Comparison of ENCODE assay signal across 17 mouse cellular contexts in the genomic region with DNA sequence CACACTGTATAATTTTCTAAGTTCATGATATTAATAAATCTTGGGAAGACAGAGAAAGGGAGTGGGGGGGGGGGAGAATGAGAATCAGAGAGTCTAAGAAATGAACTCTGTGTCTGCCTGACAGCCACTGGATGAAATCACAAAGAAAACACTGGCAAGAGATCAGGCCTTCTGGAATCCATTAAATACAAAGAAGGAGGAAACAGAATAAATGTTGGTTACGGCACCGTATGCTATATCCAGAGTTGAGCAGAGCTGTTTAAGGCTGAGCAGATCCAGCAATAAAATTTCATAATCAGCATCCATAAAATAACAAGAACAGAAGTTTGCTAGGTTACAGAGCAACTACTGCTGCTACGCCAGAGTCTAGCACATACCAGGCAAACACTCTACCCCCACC.
DNase-seq lines count a peak whose midpoint lies in the region; ATAC-seq and TF ChIP-seq lines count a peak whose summit lies in the region.
"Had no signal": no experiment of that assay in that cellular context is flagged by ENCODE, and none has a peak within 500 bp of the region (broad histone marks: within the 10 kb centered on the region; RNA-seq: fewer than 3 reads in every experiment).

No protein-coding gene starts in this region.

- no peak for ATAC-seq in heart, postnatal 0 days (ENCODE audit: insufficient read depth, low read depth)
- ATAC-seq in heart, embryonic 12.5 days (ENCODE audit: insufficient number of reproducible peaks, low FRiP score) = no peak
- peak; percentile 53; the same call in 1 of the 2 replicates for ATAC-seq in limb, embryonic 14.5 days (ENCODE audit: low FRiP score, low read depth)
- no peak for ATAC-seq in cerebellum, adult (ENCODE audit: insufficient number of reproducible peaks, low FRiP score, low TSS enrichment)

- H3K36me3 ChIP-seq in heart, postnatal 0 days (replicated peaks; ENCODE audit: control insufficient read depth, insufficient read depth, low read length) = no peaks in the 10 kb centered on the region
- H3K36me3 ChIP-seq in heart, embryonic 12.5 days = no peaks in the 10 kb centered on the region
- no peaks in the 10 kb centered on the region for H3K36me3 ChIP-seq in limb, embryonic 14.5 days (ENCODE audit: control insufficient read depth, insufficient read depth, low read length)
- H3K36me3 ChIP-seq: G1E; heart, embryonic 15.5 days; hindbrain, embryonic 15.5 days had no signal

- no peak for TF ChIP-seq EP300 in heart, postnatal 0 days (IDR thresholded peaks at IDR 0.05; ENCODE audit: low read depth)

- no peaks in the 10 kb centered on the region for H3K4me1 ChIP-seq in heart, postnatal 0 days (ENCODE audit: control insufficient read depth, insufficient read depth)
- H3K4me1 ChIP-seq in heart, embryonic 12.5 days (replicated peaks) = no peaks in the 10 kb centered on the region
- H3K4me1 ChIP-seq in limb, embryonic 14.5 days (ENCODE audit: control insufficient read depth, insufficient read depth, low read length) = no peaks in the 10 kb centered on the region
- H3K4me1 ChIP-seq: heart, embryonic 15.5 days; hindbrain, embryonic 15.5 days; megakaryocyte, embryonic 14.5 days had no signal

- DNase-seq in heart, postnatal 0 days (ENCODE audit: low spot score) = no peak
- peak; percentile 40 for DNase-seq in layer of hippocampus, adult 9-11 months
- DNase-seq in layer of hippocampus, adult 9-10 months (ENCODE audit: low spot score) = no peak
- DNase-seq in brain, adult 2 months (ENCODE audit: low read depth, low spot score) = peak; percentile 51
- peak; percentile 80 for DNase-seq in limb, embryonic 14.5 days (ENCODE audit: low spot score)
- DNase-seq: adrenal gland, postnatal 14 days; cerebellum, postnatal 14 days; gastrocnemius, postnatal 36 days; right cerebral cortex, adult 18-20 months; spleen, adult 18-20 months had no signal

- 0 out of 2 replicates have a peak overlapping the region, but pooled peaks have one; percentile 13 for H3K27ac ChIP-seq in heart, postnatal 0 days (ENCODE audit: low read depth)
- H3K27ac ChIP-seq in heart, embryonic 12.5 days (ENCODE audit: poor library complexity, severe bottlenecking) = no peak overlapping the region
- H3K27ac ChIP-seq in limb, embryonic 14.5 days (replicated peaks; ENCODE audit: low read depth, low read length) = no peak overlapping the region
- H3K27ac ChIP-seq: heart, embryonic 15.5 days; hindbrain, embryonic 15.5 days; liver, embryonic 14.5 days had no signal

- no peak for TF ChIP-seq CTCF in heart, postnatal 0 days (IDR thresholded peaks at IDR 0.05; ENCODE audit: low read depth)

- H3K4me3 ChIP-seq in heart, postnatal 0 days (ENCODE audit: low read depth, low read length) = no peak overlapping the region
- H3K4me3 ChIP-seq in heart, embryonic 12.5 days = no peak overlapping the region
- H3K4me3 ChIP-seq in limb, embryonic 14.5 days (replicated peaks; ENCODE audit: low read length) = no peak overlapping the region
- H3K4me3 ChIP-seq: heart, embryonic 15.5 days; hindbrain, embryonic 15.5 days; megakaryocyte, embryonic 14.5 days had no signal

- H3K27me3 ChIP-seq in heart, postnatal 0 days (ENCODE audit: control insufficient read depth, insufficient read depth, low read length) = no peaks in the 10 kb centered on the region
- no peaks in the 10 kb centered on the region for H3K27me3 ChIP-seq in heart, embryonic 12.5 days (replicated peaks)
- no peaks in the 10 kb centered on the region for H3K27me3 ChIP-seq in limb, embryonic 14.5 days (ENCODE audit: control insufficient read depth, insufficient read depth, low read length)
- H3K27me3 ChIP-seq: heart, embryonic 15.5 days; hindbrain, embryonic 15.5 days had no signal

- H3K9ac ChIP-seq in heart, postnatal 0 days (replicated peaks; ENCODE audit: low read depth, low read length) = no peak overlapping the region
- H3K9ac ChIP-seq in heart, embryonic 12.5 days = no peak overlapping the region
- H3K9ac ChIP-seq in limb, embryonic 14.5 days (ENCODE audit: low read depth, low read length, severe bottlenecking) = no peak overlapping the region
- H3K9ac ChIP-seq: heart, embryonic 15.5 days; hindbrain, embryonic 15.5 days; liver, embryonic 14.5 days had no signal

- no peak overlapping the region for H3K4me2 ChIP-seq in heart, postnatal 0 days (ENCODE audit: low read depth, low read length)
- H3K4me2 ChIP-seq in heart, embryonic 12.5 days = no peak overlapping the region
- no peak overlapping the region for H3K4me2 ChIP-seq in limb, embryonic 14.5 days (replicated peaks; ENCODE audit: low read depth, low read length, severe bottlenecking)
- H3K4me2 ChIP-seq: heart, embryonic 15.5 days; hindbrain, embryonic 15.5 days had no signal

- 67% methylated on average over 3 of the region's 3 CpGs for WGBS in heart, postnatal 0 days
- WGBS in heart, embryonic 12.5 days = 58% methylated on average over 3 of the region's 3 CpGs
- WGBS in limb, embryonic 14.5 days = 39% methylated on average over 3 of the region's 3 CpGs

- TF ChIP-seq POLR2A in limb, embryonic 14.5 days (IDR thresholded peaks at IDR 0.05; ENCODE audit: borderline replicate concordance, extremely low read depth, insufficient read depth, insufficient read length) = no peak

- no peaks in the 10 kb centered on the region for H3K9me3 ChIP-seq in heart, postnatal 0 days (replicated peaks; ENCODE audit: control insufficient read depth, low read length)
- H3K9me3 ChIP-seq in heart, embryonic 12.5 days (replicated peaks) = no peaks in the 10 kb centered on the region
- H3K9me3 ChIP-seq in limb, embryonic 14.5 days (ENCODE audit: control insufficient read depth, low read length) = no peaks in the 10 kb centered on the region
- H3K9me3 ChIP-seq: G1E; heart, embryonic 15.5 days; hindbrain, embryonic 15.5 days; megakaryocyte, embryonic 14.5 days had no signal

Comparison
In these comparisons a context has a peak if more than half of its experiments do, and no peak if none do; other contexts are left out.
1. DNase-seq: peak in layer of hippocampus, adult 9-11 months (single experiment), brain, adult 2 months (single experiment) and limb, embryonic 14.5 days (single experiment); none in heart, postnatal 0 days (single experiment) and layer of hippocampus, adult 9-10 months (single experiment).